28 mouse cellular contexts compared by ENCODE assay signal in genomic region chrX:66605490-66605889, GRCm38 (mm10). TPM values are rescaled to one million over a fixed set of nuclear protein-coding genes. Genes with fewer than 3 reads are reported as not detected.
"Had no signal": no experiment of that assay in that cellular context is flagged by ENCODE, and none has a peak within 500 bp of the region (broad histone marks: within the 10 kb centered on the region; RNA-seq: fewer than 3 reads in every experiment).

No protein-coding gene starts in this region.

- H3K4me3 ChIP-seq: heart, adult 2 months; heart, embryonic 13.5 days; heart, embryonic 15.5 days; hindbrain, embryonic 13.5 days; hindbrain, embryonic 15.5 days; kidney, embryonic 15.5 days; limb, embryonic 13.5 days; limb, embryonic 15.5 days; liver, embryonic 12.5 days had no signal

- H3K27ac ChIP-seq: heart, adult 2 months; heart, embryonic 13.5 days; heart, embryonic 15.5 days; hindbrain, embryonic 13.5 days; hindbrain, embryonic 15.5 days; hindbrain, postnatal 0 days; kidney, embryonic 15.5 days; kidney, postnatal 0 days; limb, embryonic 13.5 days; limb, embryonic 15.5 days; liver, embryonic 12.5 days; liver, embryonic 14.5 days had no signal

- H3K4me2 ChIP-seq: heart, embryonic 11.5 days; heart, embryonic 13.5 days; heart, embryonic 15.5 days; hindbrain, embryonic 13.5 days; hindbrain, embryonic 15.5 days; kidney, embryonic 15.5 days; limb, embryonic 13.5 days; limb, embryonic 15.5 days; liver, embryonic 12.5 days had no signal

- H3K9ac ChIP-seq: heart, embryonic 13.5 days; heart, embryonic 15.5 days; hindbrain, embryonic 13.5 days; hindbrain, embryonic 15.5 days; kidney, embryonic 15.5 days; limb, embryonic 13.5 days; limb, embryonic 15.5 days; liver, embryonic 12.5 days; liver, embryonic 14.5 days had no signal

- H3K9me3 ChIP-seq: heart, embryonic 13.5 days; heart, embryonic 15.5 days; hindbrain, embryonic 13.5 days; hindbrain, embryonic 15.5 days; kidney, embryonic 15.5 days; limb, embryonic 13.5 days; limb, embryonic 15.5 days; liver, embryonic 12.5 days had no signal

- ATAC-seq: hindbrain, postnatal 0 days; intestine, embryonic 16.5 days; liver, embryonic 12.5 days had no signal

- H3K27me3 ChIP-seq: heart, embryonic 13.5 days; heart, embryonic 15.5 days; hindbrain, embryonic 13.5 days; hindbrain, embryonic 15.5 days; kidney, embryonic 15.5 days; limb, embryonic 13.5 days; limb, embryonic 15.5 days; liver, embryonic 12.5 days had no signal

- DNase-seq: gastrocnemius, postnatal 14 days; gastrocnemius, postnatal 36 days; heart, adult 11 months; heart, adult 2 months; heart, postnatal 14 days; heart, postnatal 36 days; kidney, adult 11 months; kidney, adult 2 months; kidney, adult 9 months; kidney, postnatal 14 days; kidney, postnatal 36 days; layer of hippocampus, adult 9-11 months; layer of hippocampus, postnatal 36 days; left cerebral cortex, postnatal 4 days had no signal

- H3K4me1 ChIP-seq: heart, embryonic 13.5 days; heart, embryonic 15.5 days; hindbrain, embryonic 13.5 days; hindbrain, embryonic 15.5 days; kidney, embryonic 15.5 days; limb, embryonic 13.5 days; limb, embryonic 15.5 days; liver, embryonic 12.5 days had no signal

- H3K36me3 ChIP-seq: heart, embryonic 13.5 days; heart, embryonic 15.5 days; hindbrain, embryonic 13.5 days; hindbrain, embryonic 15.5 days; kidney, embryonic 15.5 days; limb, embryonic 13.5 days; limb, embryonic 15.5 days; liver, embryonic 12.5 days had no signal

RNA-seq across cellular contexts. Expression of gene Slitrk2, which starts 43.6 kb away (rescaled TPM):
- polyA plus RNA-seq: liver, adult 2 months had no signal
